Mouse (Mus musculus): Measurements from ENCODE around the gene Pak4.

GRCm38 (mm10) chr7:28597277-28597570, 761 bp downstream of the Pak4 start:
- TF ChIP-seq CTCF (IDR thresholded peaks at IDR 0.05; ENCODE audit: borderline replicate concordance, insufficient read depth, low read length) (no peak), POLR2A (IDR thresholded peaks at IDR 0.05; ENCODE audit: low read depth, low read length) (no peak)
